9 mouse cellular contexts compared by ENCODE assay signal in the genomic region with DNA sequence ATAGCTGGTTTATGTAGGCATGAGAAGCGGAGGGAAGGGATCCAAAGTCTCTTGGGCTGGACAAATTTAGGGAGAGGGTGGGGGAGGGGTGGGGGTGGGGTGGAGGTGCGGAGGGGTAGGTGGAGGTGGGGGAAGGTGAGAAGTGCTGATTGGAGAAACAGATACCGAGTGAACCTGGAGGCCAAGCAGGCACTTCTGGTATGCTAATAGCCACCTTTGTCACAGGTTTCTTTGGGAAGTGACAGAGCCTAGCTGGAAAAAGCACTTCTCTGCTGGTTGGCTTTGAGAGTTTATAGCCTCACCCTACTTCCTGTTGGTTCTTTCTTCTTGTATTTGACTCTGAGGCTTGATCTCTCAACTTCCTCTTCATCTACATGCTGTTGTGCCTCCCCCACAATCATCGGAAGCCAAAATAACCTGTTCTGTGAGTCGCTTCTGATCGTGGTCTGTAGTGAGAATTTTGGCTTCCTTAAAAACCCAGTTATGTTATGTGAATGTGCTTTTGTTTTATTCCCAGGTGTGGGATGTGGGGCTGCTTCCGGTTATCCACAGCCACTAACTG. TPM values are rescaled to one million over a fixed set of nuclear protein-coding genes. Genes with fewer than 3 reads are reported as not detected.
A peak's percentile ranks its signal among the peaks of the same experiment; 100 is the strongest.
DNase-seq lines count a peak whose midpoint lies in the region; ATAC-seq lines count a peak whose summit lies in the region.
"Had no signal": no experiment of that assay in that cellular context is flagged by ENCODE, and none has a peak within 500 bp of the region (broad histone marks: within the 10 kb centered on the region; RNA-seq: fewer than 3 reads in every experiment).

No protein-coding gene starts in this region.

- H3K4me2 ChIP-seq in neural tube, embryonic 15.5 days = no peak overlapping the region
- H3K4me2 ChIP-seq: embryonic facial prominence, embryonic 12.5 days had no signal

- H3K9me3 ChIP-seq in neural tube, embryonic 15.5 days (replicated peaks) = no peaks in the 10 kb centered on the region
- H3K9me3 ChIP-seq: embryonic facial prominence, embryonic 12.5 days had no signal

- WGBS in neural tube, embryonic 15.5 days = 21% methylated on average over 7 of the region's 7 CpGs

- no peaks in the 10 kb centered on the region for H3K4me1 ChIP-seq in neural tube, embryonic 15.5 days
- H3K4me1 ChIP-seq: embryonic facial prominence, embryonic 12.5 days had no signal

- peak; percentile 64 to 72 for DNase-seq in spleen, postnatal 36 days (ENCODE audit: low spot score in 2 of 2)
- no peak for DNase-seq in spleen, postnatal 14 days (ENCODE audit: low spot score in 2 of 2)
- DNase-seq in embryo, embryonic 11 days = no peak
- DNase-seq: adrenal gland, postnatal 14 days had no signal

- peak; percentile 97 for ATAC-seq in common myeloid progenitor, adult 5-6 weeks (replicated peaks; ENCODE audit: low read depth, poor library complexity, severe bottlenecking)
- ATAC-seq in megakaryocyte, adult 5-6 weeks (ENCODE audit: poor library complexity, severe bottlenecking) = peak; percentile 94
- no peak for ATAC-seq in neural tube, embryonic 15.5 days (ENCODE audit: low FRiP score)
- no peak for ATAC-seq in cerebellum, adult (ENCODE audit: insufficient number of reproducible peaks, low FRiP score, low TSS enrichment)

- H3K36me3 ChIP-seq in neural tube, embryonic 15.5 days = no peaks in the 10 kb centered on the region
- H3K36me3 ChIP-seq: embryonic facial prominence, embryonic 12.5 days had no signal

- H3K9ac ChIP-seq in neural tube, embryonic 15.5 days (replicated peaks) = no peak overlapping the region
- H3K9ac ChIP-seq: embryonic facial prominence, embryonic 12.5 days had no signal

- no peak overlapping the region for H3K27ac ChIP-seq in neural tube, embryonic 15.5 days (replicated peaks)
- H3K27ac ChIP-seq: embryonic facial prominence, embryonic 12.5 days had no signal

- H3K4me3 ChIP-seq in neural tube, embryonic 15.5 days (replicated peaks) = no peak overlapping the region
- H3K4me3 ChIP-seq: embryonic facial prominence, embryonic 12.5 days had no signal

- H3K27me3 ChIP-seq in neural tube, embryonic 15.5 days (replicated peaks) = no peaks in the 10 kb centered on the region
- H3K27me3 ChIP-seq: embryonic facial prominence, embryonic 12.5 days had no signal

RNA-seq across cellular contexts. Expression of a gene that starts 1.7 kb away (rescaled TPM):
- 31.7 and 36.0 TPM in 2 replicates for total RNA-seq in common myeloid progenitor, adult 5-6 weeks (2017)
- total RNA-seq in megakaryocyte, adult 5-6 weeks (2015) = 17.0 and 17.8 TPM in 2 replicates
- 15.8 and 16.3 TPM in 2 replicates for total RNA-seq in megakaryocyte, adult 5-6 weeks (2017)
- 52.7 and 55.7 TPM in 2 replicates for polyA plus RNA-seq in neural tube, embryonic 15.5 days (2015; fragmentation: Nextera tagmentation; extraction: Ambion mirVana)

Comparison
In these comparisons a context has a peak if more than half of its experiments do, and no peak if none do; other contexts are left out.
1. DNase-seq: peak in spleen, postnatal 36 days (2 of 2); none in spleen, postnatal 14 days (0 of 2) and embryo, embryonic 11 days (single experiment).
2. ATAC-seq: peak in common myeloid progenitor, adult 5-6 weeks (single experiment) and megakaryocyte, adult 5-6 weeks (single experiment); none in neural tube, embryonic 15.5 days (single experiment) and cerebellum, adult (single experiment).